Mouse (Mus musculus) G1E (cell line): Measurements from ENCODE around the gene Rgs6.

Experiments used
- CTCF ChIP-seq: IDR thresholded peaks from 2 replicates; pipeline ENCODE4 v1.5.1; 2012; ENCODE audit warnings: low read depth, low read length, inconsistent platforms, mixed read lengths
- GATA1 ChIP-seq: IDR thresholded peaks from 2 replicates; pipeline ENCODE4 v1.6.1; 2012; ENCODE audit warnings: borderline replicate concordance, low read length, inconsistent platforms, mixed read lengths
- POLR2AphosphoS5 ChIP-seq: IDR thresholded peaks from 2 replicates; pipeline ENCODE4 v1.6.1; 2012; ENCODE audit warnings: low read depth, low read length, inconsistent platforms; ENCODE audit not compliant: insufficient replicate concordance

GRCm38 (mm10) chr12:82699528-82699905 lies 111.4 kb downstream of the Rgs6 start:
- TF ChIP-seq GATA1 (no peak), CTCF (no peak), POLR2AphosphoS5 (no peak)
